Mouse (Mus musculus) midbrain, embryonic 11.5 days (tissue): ENCODE data around the gene Nav2. TPM values are rescaled to one million over a fixed set of nuclear protein-coding genes. Genes with fewer than 3 reads are reported as not detected.
A peak's percentile ranks its signal among the peaks of the same experiment; 100 is the strongest.

ENCODE experiments used
- ATAC-seq: fragments of 200-750 bp; cut with Nextera tagmentation; 2 replicates; pipeline ENCODE4 v1.8.0; 2017; ENCODE audit warnings: moderate TSS enrichment, moderate library complexity; ENCODE audit not compliant: low FRiP score
- DNase-seq: peaks from one replicate; pipeline ENCODE4 v3.0.0; 2015; ENCODE audit warnings: low spot score; ENCODE audit errors: missing footprints
- H3K27ac ChIP-seq: fragments of 300-500 bp; sonication (generic); 2 replicates; pipeline ENCODE4 v1.5.1; 2014; ENCODE audit warnings: low read depth, low read length
- H3K27me3 ChIP-seq: fragments of 300-500 bp; sonication (generic); 2 replicates; pipeline ENCODE4 v1.6.1; 2014; ENCODE audit warnings: mild to moderate bottlenecking, low read length, moderate library complexity, mixed read lengths; ENCODE audit not compliant: control insufficient read depth, insufficient read depth
- H3K36me3 ChIP-seq: fragments of 300-500 bp; sonication (generic); 2 replicates; pipeline ENCODE4 v1.6.1; 2014; ENCODE audit warnings: mild to moderate bottlenecking, low read length, moderate library complexity, mixed read lengths; ENCODE audit not compliant: control insufficient read depth, insufficient read depth
- H3K4me1 ChIP-seq: fragments of 300-500 bp; sonication (generic); 2 replicates; pipeline ENCODE4 v1.6.1; 2014; ENCODE audit warnings: low read length; ENCODE audit not compliant: control insufficient read depth, insufficient read depth
- H3K4me2 ChIP-seq: fragments of 300-500 bp; sonication (generic); 2 replicates; pipeline ENCODE4 v1.6.1; 2014; ENCODE audit warnings: mild to moderate bottlenecking, moderate library complexity
- H3K4me3 ChIP-seq: fragments of 300-500 bp; sonication (generic); 2 replicates; pipeline ENCODE4 v1.5.1; 2014; ENCODE audit warnings: low read depth, low read length
- H3K9ac ChIP-seq: fragments of 300-500 bp; sonication (generic); 2 replicates; pipeline ENCODE4 v1.6.1; 2014; ENCODE audit warnings: low read length
- H3K9me3 ChIP-seq: fragments of 300-500 bp; sonication (generic); 2 replicates; pipeline ENCODE4 v1.6.1; 2016; ENCODE audit warnings: low read length; ENCODE audit not compliant: control insufficient read depth
- WGBS: fragments of 180-500 bp; shearing (Covaris S2); extraction: QIAGEN DNeasy Blood & Tissue Kit; methylation state at CpG from one replicate; pipeline ENCODE4 v1.1.7; 2014; 5-methylcytosine and 5-hydroxymethylcytosine counted together
- polyA plus RNA-seq: library from polyadenylated mRNA; unstranded; fragments of >200 nt; fragmentation: Nextera tagmentation; extraction: Ambion mirVana; gene quantifications from 2 replicates; pipeline ENCODE4 v1.2.1, GENCODE M21; 2014

The Nav2 gene
- polyA plus RNA-seq, 1 experiment from 2014 or later = 15.9 TPM

- H3K4me1 ChIP-seq = no peaks in the 10 kb centered on the region
- no peak for ATAC-seq
- H3K27ac ChIP-seq = no peak overlapping the region
- H3K27me3 ChIP-seq = no peaks in the 10 kb centered on the region
- no peak overlapping the region for H3K9ac ChIP-seq
- H3K36me3 ChIP-seq = no peaks in the 10 kb centered on the region; the same call in 1 of the 2 replicates
- H3K4me2 ChIP-seq = no peak overlapping the region
- H3K9me3 ChIP-seq = no peaks in the 10 kb centered on the region
- 94% methylated on average over 4 of the region's 4 CpGs for WGBS
- no peak for DNase-seq
- H3K4me3 ChIP-seq = no peak overlapping the region
Observed at GRCm38 (mm10) chr7:49290308-49290707, 381.8 kb downstream of the Nav2 start.

GRCm38 (mm10) chr7:49291208-49291892 lies 382.8 kb downstream of the Nav2 start:
- Histone ChIP-seq H3K27ac (no peak overlapping the region), H3K27me3 (no peaks in the 10 kb centered on the region), H3K36me3 (no peaks in the 10 kb centered on the region; the same call in 1 of the 2 replicates), H3K4me1 (no peaks in the 10 kb centered on the region), H3K4me2 (no peak overlapping the region), H3K9ac (no peak overlapping the region), H3K4me3 (no peak overlapping the region), H3K9me3 (no peaks in the 10 kb centered on the region)
- 91% methylated on average over 8 of the region's 8 CpGs for WGBS
- DNase-seq = no peak
- no peak for ATAC-seq

DNA sequence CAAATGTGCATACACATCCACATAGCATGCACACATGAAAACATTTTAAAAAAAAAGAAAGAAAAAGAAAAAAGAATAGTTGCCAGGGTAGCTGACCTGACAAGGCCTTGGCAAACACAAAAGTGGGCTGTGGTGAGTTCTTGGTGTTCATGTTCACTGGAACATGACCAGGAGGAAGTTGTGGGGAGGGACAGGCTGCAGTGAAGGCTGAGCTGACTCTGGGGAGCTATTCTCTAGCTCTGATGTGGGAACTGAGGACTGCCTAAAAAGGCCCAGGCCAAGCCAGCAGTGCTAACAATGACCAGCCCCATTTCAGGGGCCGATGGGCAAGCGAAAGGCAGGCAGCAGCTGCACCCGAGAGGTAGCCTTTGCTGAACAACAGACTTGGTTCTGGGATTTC lies 388.6 kb downstream of the Nav2 start:
- no peak overlapping the region for H3K4me3 ChIP-seq
- H3K9me3 ChIP-seq = no peaks in the 10 kb centered on the region
- H3K4me1 ChIP-seq = peaks cover 5% of the 10 kb centered on the region; the same call in 1 of the 2 replicates
- WGBS = 57% methylated on average over 3 of the region's 3 CpGs
- ATAC-seq = no peak
- H3K4me2 ChIP-seq = no peak overlapping the region
- peak; percentile 81 for DNase-seq
- no peaks in the 10 kb centered on the region for H3K27me3 ChIP-seq
- no peaks in the 10 kb centered on the region for H3K36me3 ChIP-seq
- H3K27ac ChIP-seq = no peak overlapping the region; the same call in 1 of the 2 replicates
- H3K9ac ChIP-seq = no peak overlapping the region

DNA sequence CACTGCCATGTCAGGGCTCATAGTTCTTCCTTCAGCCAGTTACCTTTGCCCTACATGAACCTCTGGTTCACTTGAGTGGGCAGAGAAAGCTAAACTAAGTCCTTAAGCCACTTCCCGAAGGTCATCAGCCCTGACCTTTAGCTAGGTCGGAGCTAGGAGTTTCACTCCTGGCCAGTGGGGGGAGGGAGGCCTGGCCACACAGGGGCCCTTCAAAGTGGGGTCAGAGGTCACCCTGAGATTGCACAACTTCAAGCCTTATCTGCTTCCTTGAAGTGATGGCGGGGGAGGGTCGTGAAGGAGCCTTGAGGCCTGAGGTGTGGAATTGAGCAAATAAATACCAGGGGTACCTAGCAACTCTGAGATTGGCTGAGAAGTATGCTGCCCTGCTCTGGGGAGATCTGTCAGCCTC lies 389.9 kb downstream of the Nav2 start:
- H3K4me3 ChIP-seq = no peak overlapping the region
- no peak overlapping the region for H3K4me2 ChIP-seq
- peaks cover 5% of the 10 kb centered on the region; the same call in 1 of the 2 replicates for H3K4me1 ChIP-seq
- no peak for ATAC-seq
- H3K27me3 ChIP-seq = no peaks in the 10 kb centered on the region
- H3K9ac ChIP-seq = no peak overlapping the region
- 7% methylated on average over 4 of the region's 4 CpGs for WGBS
- DNase-seq = peak; percentile 77
- H3K9me3 ChIP-seq = no peaks in the 10 kb centered on the region
- H3K36me3 ChIP-seq = no peaks in the 10 kb centered on the region
- H3K27ac ChIP-seq = no peak overlapping the region

DNA sequence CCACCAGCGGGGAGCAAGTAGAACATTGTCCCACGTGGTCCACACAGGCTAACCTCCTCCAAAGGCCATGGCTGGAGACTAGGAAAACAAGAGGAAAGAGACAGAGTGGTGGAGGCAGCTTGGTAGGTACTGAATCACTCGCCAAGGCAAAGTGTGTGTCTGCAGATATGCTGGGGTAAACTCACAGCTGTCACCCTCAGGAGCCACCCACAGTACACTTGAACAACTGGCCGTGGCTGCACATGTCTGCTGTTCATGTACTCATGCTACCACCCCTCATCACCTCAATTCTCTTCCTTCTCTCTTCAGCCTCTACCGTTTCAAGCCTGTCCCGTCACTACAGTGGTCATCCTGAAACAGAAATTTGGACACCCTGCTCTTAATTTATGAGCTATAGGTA lies 393.0 kb downstream of the Nav2 start:
- Histone ChIP-seq H3K4me1 (peaks cover 25% of the 10 kb centered on the region), H3K4me2 (no peak overlapping the region), H3K36me3 (no peaks in the 10 kb centered on the region), H3K9me3 (no peaks in the 10 kb centered on the region), H3K27me3 (no peaks in the 10 kb centered on the region; the same call in 1 of the 2 replicates), H3K9ac (no peak overlapping the region), H3K27ac (no peak overlapping the region), H3K4me3 (no peak overlapping the region)
- DNase-seq = no peak
- WGBS = 87% methylated on average over 6 of the region's 6 CpGs
- no peak for ATAC-seq

- H3K4me1 ChIP-seq = peaks cover 21% of the 10 kb centered on the region
- DNase-seq (peak; percentile 92), ATAC-seq (peak; percentile 73)
- H3K27me3 ChIP-seq = no peaks in the 10 kb centered on the region; the same call in 1 of the 2 replicates
- no peak overlapping the region for H3K27ac ChIP-seq
- no peaks in the 10 kb centered on the region for H3K9me3 ChIP-seq
- H3K9ac ChIP-seq = peak overlapping the region; percentile 49
- no peaks in the 10 kb centered on the region for H3K36me3 ChIP-seq
- peak overlapping the region; percentile 75 for H3K4me2 ChIP-seq
- peak overlapping the region; percentile 32 for H3K4me3 ChIP-seq
- 1% methylated on average over 31 of the region's 31 CpGs for WGBS
Observed at GRCm38 (mm10) chr7:49303600-49304411, 395.3 kb downstream of the Nav2 start.

DNA sequence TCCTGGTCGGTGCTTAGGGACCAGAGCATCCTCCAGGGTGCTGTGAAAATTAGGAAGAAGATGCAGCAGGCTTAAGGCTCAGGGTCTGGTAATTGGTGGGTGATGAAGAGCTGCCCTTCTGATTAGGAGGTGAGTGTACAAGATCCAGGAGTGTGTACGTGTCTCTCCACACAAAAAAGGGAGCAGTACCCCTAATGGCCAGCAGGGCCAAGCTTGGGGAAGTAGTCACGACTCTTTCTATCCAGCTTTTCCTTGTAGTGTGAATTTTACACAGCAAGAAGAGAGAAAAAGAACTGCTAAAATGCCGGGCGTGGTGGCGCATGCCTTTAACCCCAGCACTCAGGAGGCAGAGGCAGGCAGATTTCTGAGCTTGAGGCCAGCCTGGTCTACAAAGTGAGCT lies 399.2 kb downstream of the Nav2 start:
- Histone ChIP-seq H3K27me3 (no peaks in the 10 kb centered on the region; the same call in 1 of the 2 replicates), H3K4me1 (peaks cover 21% of the 10 kb centered on the region), H3K4me2 (no peak overlapping the region), H3K9me3 (no peaks in the 10 kb centered on the region), H3K9ac (no peak overlapping the region), H3K4me3 (no peak overlapping the region), H3K27ac (no peak overlapping the region), H3K36me3 (no peaks in the 10 kb centered on the region)
- ATAC-seq (no peak), DNase-seq (no peak)
- 86% methylated on average over 6 of the region's 6 CpGs for WGBS

DNA sequence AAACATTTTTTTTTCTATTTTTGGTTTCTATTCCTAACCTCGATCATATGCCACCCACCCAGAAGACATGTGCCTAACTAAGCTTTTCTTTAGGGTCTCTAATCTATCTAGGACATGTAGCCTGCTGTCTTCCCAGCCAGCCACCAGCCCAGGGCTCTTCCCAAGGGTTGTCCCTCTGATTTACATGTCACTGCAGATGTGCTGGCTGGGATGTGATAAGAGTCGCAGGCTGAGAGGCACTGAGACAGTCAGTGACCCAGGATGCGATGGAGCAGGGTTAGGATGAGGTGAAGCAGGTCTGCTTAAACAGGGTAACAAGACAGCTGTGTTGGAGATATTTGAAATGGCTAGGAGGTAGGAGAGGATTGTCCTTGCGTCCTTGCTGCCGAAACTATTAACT lies 401.2 kb downstream of the Nav2 start:
- WGBS = 85% methylated on average over 5 of the region's 5 CpGs
- Histone ChIP-seq H3K27me3 (no peaks in the 10 kb centered on the region; the same call in 1 of the 2 replicates), H3K4me2 (no peak overlapping the region), H3K9me3 (no peaks in the 10 kb centered on the region), H3K27ac (no peak overlapping the region), H3K36me3 (no peaks in the 10 kb centered on the region), H3K4me1 (peaks cover 13% of the 10 kb centered on the region), H3K4me3 (no peak overlapping the region), H3K9ac (no peak overlapping the region)
- no peak for DNase-seq
- no peak for ATAC-seq

GRCm38 (mm10) chr7:49313945-49314344 lies 405.4 kb downstream of the Nav2 start:
- no peak for DNase-seq
- WGBS = 90% methylated on average over 7 of the region's 7 CpGs
- ATAC-seq = no peak

More at GRCm38 (mm10) chr7:49313945-49314344, 405.4 kb downstream of the Nav2 start:
- Histone ChIP-seq H3K4me2 (no peak overlapping the region), H3K9me3 (no peaks in the 10 kb centered on the region), H3K4me3 (no peak overlapping the region), H3K27ac (no peak overlapping the region), H3K36me3 (no peaks in the 10 kb centered on the region), H3K27me3 (no peaks in the 10 kb centered on the region), H3K4me1 (no peaks in the 10 kb centered on the region), H3K9ac (no peak overlapping the region)
